Mouse (Mus musculus) adrenal gland, postnatal 4 days (tissue): ENCODE results near the gene Ddx25. TPM values are rescaled to one million over a fixed set of nuclear protein-coding genes. Genes with fewer than 3 reads are reported as not detected.

Experiments
- DNase-seq, 2 experiments: peaks; one replicate each; pipeline ENCODE4 v3.0.0; 2021 to 2022; ENCODE audit warnings: low spot score in 2 of 2, mixed read lengths in 2 of 2
- total RNA-seq, 2 experiments: library from RNA; stranded (reverse); gene quantifications; 2 replicates each; pipeline ENCODE4 v1.2.3; 2021

Ddx25 gene
- total RNA-seq, 2 experiments from 2014 or later, result 1.3 TPM

DNA sequence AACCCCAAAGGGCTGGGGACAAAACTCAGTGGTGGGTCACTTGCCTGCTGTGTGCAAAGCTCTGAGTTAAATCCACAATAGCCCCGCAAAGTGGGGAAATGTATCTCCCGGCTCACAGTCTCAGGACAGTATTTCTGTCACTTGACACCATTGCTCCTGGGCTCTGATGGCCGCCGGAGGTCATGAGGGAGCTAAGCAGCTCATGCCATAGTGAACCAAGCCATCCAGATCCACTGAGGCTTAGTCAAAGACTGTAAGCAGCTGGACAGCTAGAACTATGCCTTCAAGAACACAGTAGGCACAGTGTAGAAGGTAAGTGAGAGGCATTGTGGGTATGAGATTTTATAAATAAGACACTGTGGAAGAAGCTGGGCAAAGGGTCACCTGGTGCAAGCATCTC is 63.4 kb downstream of the Ddx25 start:
- DNase-seq, result no peak

DNA sequence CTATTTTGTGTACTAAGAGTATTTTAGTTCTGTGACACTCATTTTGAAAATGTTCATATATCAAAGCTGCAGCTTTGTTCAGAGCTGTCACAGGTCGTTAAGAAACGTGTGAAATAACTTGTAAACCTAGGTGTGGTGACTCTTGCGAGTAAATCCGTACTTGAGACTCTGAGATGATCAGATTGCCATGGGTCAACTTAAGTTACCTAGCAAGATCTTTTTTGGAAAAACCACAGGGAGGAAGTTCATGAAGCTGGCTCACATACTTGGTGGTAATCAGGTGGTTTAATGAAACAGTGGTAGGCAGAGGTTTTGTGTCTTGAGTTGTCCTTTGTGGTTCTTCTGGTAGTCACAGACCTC is 64.6 kb downstream of the Ddx25 start:
- DNase-seq, result no peak

DNA sequence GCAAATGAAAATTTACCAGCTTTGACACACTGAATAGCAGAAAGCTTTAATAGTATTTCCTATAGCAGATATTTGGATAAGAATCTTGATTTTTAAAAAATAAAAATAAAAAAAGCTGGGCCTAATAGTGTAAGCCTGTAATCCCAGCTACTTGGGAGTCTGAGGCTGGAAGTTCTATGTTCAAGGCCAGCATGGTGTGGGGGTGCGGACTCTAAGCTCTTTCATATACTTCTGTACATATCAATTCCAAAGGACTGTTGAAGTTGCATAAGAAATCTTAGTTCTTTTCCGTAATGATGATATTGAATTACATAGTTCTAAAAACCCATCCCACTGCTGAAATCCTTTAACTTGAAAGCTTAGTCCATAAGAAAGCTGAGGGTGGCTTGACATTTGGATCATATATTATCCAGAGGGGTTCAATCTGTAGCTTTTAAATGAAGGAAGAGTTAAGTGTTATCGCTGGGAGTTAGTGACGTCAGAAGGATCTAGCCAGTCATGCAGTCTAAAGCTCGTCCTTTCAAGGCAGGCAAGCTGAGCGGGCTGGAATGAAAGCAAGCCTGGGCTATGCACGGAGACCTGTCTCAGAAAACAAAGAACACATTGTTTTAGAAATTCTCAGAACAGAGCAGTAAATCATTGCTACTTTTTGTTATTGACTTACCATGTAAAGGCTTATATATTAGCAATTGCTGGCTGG is 65.1 kb downstream of the Ddx25 start:
- DNase-seq, result no peak

DNA sequence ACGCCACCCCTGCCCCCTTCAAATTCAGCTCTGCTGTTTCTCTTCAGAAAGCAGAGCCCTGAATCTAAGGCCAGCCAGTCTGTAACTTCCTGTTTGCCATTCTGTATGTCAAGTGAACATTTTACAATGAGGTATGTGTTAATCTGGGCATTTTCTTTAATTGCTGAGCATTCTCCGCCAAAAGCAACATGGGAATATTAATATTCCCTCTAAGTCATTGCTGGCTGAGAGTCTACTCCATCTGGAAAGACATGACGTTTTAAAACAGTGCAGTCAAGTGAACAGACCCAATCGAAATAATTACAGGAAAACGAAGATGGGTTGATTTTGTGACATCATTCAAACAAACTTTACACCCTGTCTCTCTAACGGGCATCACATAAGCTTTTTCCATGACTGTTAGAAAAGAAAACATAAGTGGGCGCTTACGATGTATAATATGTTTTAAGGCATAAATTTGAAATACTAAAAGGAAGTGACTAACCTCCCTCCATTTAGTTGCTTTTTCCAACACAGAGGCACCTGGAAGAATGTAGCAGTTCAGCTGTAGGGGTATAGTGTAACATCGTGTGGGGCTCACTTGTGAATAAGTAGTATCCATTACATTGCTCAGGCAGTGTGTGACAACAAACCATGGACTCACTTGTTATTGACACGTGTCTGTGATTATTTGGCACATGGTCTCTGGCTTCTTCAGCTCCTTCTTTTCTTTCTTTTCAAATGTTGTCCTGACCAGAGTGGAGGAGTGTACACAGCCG is 67.0 kb downstream of the Ddx25 start:
- no peak for DNase-seq

DNA sequence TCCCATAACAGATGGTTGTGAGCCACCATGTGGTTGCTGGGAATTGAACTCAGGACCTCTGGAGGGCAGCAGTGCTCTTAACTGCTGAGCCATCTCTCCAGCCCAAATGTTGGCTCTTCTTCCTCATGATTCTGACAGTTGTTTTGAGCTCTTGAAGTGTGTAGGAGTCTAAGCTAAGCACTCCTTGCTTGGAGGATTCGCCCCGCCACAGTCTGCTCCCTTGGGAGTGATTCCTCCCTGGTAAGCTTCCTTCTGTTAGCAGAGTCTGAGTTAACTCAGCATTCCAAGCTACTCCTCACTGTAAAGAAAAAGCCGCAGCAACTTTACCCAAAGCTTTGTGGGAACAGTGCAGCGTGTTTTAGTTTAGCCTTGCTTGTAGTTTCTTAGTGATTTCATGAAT is 69.8 kb downstream of the Ddx25 start:
- no peak for DNase-seq

Other genes starting within 250 kb of the Ddx25 start
- 10 to 100 TPM; 30.8 to 32.0 TPM for gene Cdon, start 137.4 kb downstream of the Ddx25 start, total RNA-seq
- not detected for gene Gm1113, start 40.3 kb downstream of the Ddx25 start, total RNA-seq
- gene Pus3, start 67 bp upstream of the Ddx25 start, total RNA-seq, result 10 to 100 TPM; 14.8 to 16.7 TPM
- under 1 TPM; 0.31 to 0.39 TPM for gene Pate2, start 11.8 kb upstream of the Ddx25 start, total RNA-seq
- gene Hyls1, start 11.9 kb upstream of the Ddx25 start, total RNA-seq, result 1 to 10 TPM; 5.9 to 6.5 TPM
- gene Pate4, start 53.4 kb upstream of the Ddx25 start, total RNA-seq, result not detected
- gene Pate3, start 89.7 kb upstream of the Ddx25 start, total RNA-seq, result not detected
- gene Pate1, start 128.9 kb upstream of the Ddx25 start, total RNA-seq, result not detected
- not detected for gene Gm17677, start 182.5 kb upstream of the Ddx25 start, total RNA-seq
- not detected for gene Gm17727, start 219.6 kb upstream of the Ddx25 start, total RNA-seq
- not detected for gene Gm27235, start 231.6 kb upstream of the Ddx25 start, total RNA-seq
- not detected for gene D730048I06Rik, start 231.6 kb upstream of the Ddx25 start, total RNA-seq